Mouse (Mus musculus): Measurements from ENCODE around the gene Tbx21.

Tbx21 gene

GRCm38 (mm10) chr11:97114671-97115601 is at the start of gene Tbx21:
Gene Tbx21, minus strand, starts transcription at chr11:97115331.
- DNase-seq (ENCODE audit: low read depth, low spot score), result peak; percentile 75

- DNase-seq (ENCODE audit: low read depth, low spot score), result no peak
Observed at GRCm38 (mm10) chr11:97160341-97160740, 45.2 kb upstream of the Tbx21 start.

- no peak for DNase-seq (ENCODE audit: low read depth, low spot score)
Observed at GRCm38 (mm10) chr11:97156999-97157398, 41.9 kb upstream of the Tbx21 start.

DNA sequence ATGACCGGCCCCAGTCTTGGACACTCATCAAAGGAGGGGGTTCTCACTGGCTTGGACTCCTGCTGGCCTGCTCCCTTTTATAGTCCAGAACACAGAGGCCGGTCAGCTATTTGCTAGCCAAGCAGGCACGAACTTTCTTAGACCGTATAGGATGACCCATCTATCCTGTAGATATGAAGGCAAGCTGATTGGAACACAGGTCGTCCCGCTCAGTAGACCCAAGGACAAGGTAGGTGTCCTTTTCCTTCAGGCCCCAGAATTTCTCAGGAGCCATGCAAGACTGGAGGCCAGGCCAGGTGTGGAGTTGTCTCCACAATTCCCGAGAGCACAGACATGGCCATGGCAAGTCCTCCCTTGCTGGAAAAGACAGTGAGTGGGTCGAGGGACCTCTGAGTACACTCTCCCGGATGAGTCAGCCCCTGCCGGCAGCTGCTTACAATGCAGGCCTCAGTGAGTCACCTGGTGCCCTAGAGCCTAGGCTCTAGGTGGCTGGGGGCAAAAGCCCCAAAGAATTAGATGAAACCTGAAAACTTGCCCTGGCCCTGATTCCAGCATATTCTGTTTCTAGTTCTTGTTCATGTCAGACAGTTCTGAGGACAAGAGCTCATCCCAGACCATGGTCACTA is 37.6 kb upstream of the Tbx21 start:
- peak; percentile 41 for DNase-seq (ENCODE audit: low read depth, low spot score)

- DNase-seq (ENCODE audit: low read depth, low spot score), result no peak
Observed at GRCm38 (mm10) chr11:97152023-97152426, 36.9 kb upstream of the Tbx21 start.

GRCm38 (mm10) chr11:97151343-97151801 is 36.2 kb upstream of the Tbx21 start, which contains the start of gene Tbkbp1:
Gene Tbkbp1, minus strand, starts transcription at chr11:97151495.
- peak; percentile 39 for DNase-seq (ENCODE audit: low read depth, low spot score)

DNA sequence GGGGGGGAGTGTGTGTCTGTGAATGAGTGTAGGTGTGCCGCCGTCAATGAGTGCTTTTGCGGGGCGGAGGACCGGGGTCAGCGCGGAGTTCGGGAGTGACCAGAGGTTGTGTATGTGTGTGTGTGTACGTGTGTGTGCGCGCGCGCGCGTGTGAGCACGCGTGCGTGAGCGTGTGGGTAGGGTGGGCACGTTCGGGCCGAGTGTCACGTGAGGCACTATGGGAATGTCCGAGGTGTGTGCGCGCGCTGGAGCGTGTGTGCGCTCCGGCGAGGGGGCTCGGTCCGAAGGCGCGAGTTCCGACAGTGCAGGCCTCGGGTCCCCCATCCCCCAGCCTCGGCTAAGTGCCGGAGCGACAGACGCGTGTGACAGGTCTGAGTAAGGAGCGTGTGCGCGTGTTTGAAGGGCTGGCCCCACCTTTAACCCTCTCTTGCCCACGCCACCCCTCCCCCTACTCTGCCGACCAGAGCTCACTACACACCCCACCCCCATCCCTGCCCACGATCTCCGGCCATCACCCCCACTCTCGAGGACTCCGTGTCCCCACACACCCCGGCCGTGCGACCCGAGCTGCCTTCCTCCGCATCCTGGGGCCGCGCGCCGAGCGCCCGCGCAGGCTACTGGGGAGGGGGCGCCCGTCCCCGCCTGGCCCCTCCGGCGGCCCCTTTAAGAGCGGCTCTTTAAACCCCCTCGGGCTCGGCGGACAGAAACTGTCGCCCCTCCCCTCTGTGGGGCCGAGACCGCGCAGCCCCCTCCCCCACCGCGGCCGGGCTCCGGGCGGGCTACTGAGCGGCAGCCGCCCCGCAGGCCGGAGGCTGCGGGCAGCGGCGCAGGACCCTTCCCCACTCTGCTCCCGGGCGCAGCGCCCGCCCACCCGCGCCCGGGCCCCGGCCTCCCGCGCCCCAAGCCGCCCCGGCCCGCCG is 35.5 kb upstream of the Tbx21 start:
- DNase-seq (ENCODE audit: low read depth, low spot score), result peak; percentile 49

GRCm38 (mm10) chr11:97149995-97150410 is 34.9 kb upstream of the Tbx21 start:
- DNase-seq (ENCODE audit: low read depth, low spot score), result peak; percentile 38

- DNase-seq (ENCODE audit: low read depth, low spot score), result no peak
Observed at GRCm38 (mm10) chr11:97149026-97149425, 33.9 kb upstream of the Tbx21 start.

DNA sequence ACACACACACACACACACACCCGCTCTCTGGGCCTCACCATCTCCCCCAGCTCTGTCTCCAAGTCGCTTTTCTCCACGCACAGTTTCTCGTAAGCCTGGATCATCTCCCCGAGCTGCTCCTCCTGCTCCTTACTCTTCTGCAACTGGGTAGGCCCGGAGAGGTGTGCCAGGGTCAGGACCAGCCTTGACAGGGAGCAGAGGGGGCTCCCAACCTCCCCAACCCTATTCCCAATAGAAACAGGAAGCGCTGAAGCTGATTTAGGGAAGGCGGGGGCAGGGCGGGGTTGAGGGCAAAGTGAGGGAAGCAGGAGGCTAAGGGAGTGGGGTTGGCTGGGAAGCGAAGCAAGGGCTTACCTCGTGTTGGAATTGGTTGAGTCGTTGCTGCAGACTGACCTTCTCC is 33.5 kb upstream of the Tbx21 start:
- no peak for DNase-seq (ENCODE audit: low read depth, low spot score)

DNA sequence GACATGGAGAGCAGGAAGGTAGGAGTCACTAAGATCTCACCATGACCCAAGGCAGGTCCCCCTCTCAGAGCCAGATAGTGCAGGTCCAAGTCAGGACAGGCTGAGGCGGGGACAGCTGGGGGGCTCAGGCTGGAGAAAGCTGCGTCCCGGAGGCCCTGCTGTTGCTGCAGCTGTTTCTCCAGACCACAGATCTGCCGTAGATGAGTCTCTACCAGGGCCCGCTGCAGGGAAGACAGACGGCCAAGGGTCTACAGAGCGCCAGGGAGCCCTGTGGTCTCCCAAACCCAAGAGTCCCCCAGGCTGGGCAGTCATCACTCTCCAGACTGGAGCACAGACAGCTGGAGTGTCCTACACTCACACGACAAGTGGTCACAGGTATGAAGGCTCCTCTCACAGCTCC is 32.2 kb upstream of the Tbx21 start:
- DNase-seq (ENCODE audit: low read depth, low spot score), result no peak

DNA sequence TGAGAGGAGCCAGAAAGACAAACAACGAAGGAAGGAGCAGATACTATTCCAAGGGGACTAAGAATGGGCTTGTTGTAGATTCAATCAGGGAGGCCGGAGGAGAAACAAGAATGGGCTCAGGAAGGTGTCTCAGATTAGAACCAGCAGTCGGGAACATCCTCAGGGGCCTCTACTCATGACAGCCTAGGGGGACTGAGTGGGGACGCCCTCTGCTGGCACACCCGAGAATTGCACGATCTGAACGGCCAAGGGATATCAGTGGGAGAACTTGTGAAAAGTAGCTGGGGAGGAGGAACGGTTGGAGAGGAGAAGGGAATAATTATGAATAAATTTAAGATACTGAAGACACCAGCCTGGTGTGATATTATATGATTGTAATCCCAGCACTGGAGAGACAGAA is 31.6 kb upstream of the Tbx21 start:
- peak; percentile 76 for DNase-seq (ENCODE audit: low read depth, low spot score)

- no peak for DNase-seq (ENCODE audit: low read depth, low spot score)
Observed at GRCm38 (mm10) chr11:97145951-97146350, 30.8 kb upstream of the Tbx21 start.

- DNase-seq (ENCODE audit: low read depth, low spot score), result no peak
Observed at GRCm38 (mm10) chr11:97145320-97145719, 30.2 kb upstream of the Tbx21 start.

DNA sequence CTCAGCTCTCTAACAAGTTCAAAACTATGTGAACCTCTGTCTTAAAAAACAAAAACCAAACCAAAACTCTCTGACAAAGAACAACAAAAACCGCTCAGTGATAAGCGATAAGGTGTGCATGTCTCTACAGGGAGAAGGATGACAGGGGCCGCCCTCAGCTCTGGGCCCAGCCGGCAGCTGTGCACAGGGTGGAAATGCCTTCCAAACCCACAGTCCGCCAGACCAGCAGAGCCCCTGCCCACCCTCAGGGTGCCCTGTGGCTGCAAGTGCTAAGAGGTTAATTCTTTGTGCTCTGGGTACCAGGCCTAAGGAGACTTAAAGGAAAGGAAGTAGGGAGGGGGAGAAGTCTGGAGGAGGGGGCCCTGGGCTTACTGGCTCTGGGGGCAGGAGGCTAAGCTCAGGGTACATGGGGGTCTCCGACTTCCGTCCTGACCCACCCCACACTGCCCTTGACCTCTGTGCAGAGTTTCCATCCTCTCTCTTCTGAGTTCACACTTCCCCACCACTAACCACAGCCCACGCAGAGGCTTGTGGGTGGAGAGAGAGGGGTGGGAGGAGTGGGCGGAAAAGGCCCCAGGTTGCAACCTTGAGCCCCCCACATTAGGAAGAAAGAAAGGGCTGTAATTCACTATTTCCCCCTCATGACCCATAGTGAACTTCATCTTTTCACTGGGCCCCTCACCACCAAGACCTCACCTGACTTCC is 28.2 kb upstream of the Tbx21 start:
- peak; percentile 65 for DNase-seq (ENCODE audit: low read depth, low spot score)

GRCm38 (mm10) chr11:97142159-97142608 is 27.1 kb upstream of the Tbx21 start:
- peak; percentile 67 for DNase-seq (ENCODE audit: low read depth, low spot score)

- peak; percentile 83 for DNase-seq (ENCODE audit: low read depth, low spot score)
Observed at GRCm38 (mm10) chr11:97140811-97141210, 25.7 kb upstream of the Tbx21 start.

- no peak for DNase-seq (ENCODE audit: low read depth, low spot score)
Observed at GRCm38 (mm10) chr11:97139256-97139655, 24.1 kb upstream of the Tbx21 start.

- no peak for DNase-seq (ENCODE audit: low read depth, low spot score)
Observed at GRCm38 (mm10) chr11:97138554-97139226, 23.6 kb upstream of the Tbx21 start.

- DNase-seq (ENCODE audit: low read depth, low spot score), result peak; percentile 48
Observed at GRCm38 (mm10) chr11:97133270-97133669, 18.1 kb upstream of the Tbx21 start.
